Mouse (Mus musculus) CH12.LX (cell line): ENCODE results near the gene Ncf2. TPM values are rescaled to one million over a fixed set of nuclear protein-coding genes. Genes with fewer than 3 reads are reported as not detected.

Source experiments
- DNase-seq: peaks from one replicate; pipeline ENCODE4 v3.0.0-alpha.2; 2013; ENCODE audit errors: extremely low read depth
- H3K27ac ChIP-seq: 2 replicates; pipeline ENCODE4 v1.5.1; 2012; ENCODE audit warnings: low read depth, mild to moderate bottlenecking, control low read depth, moderate library complexity; ENCODE audit not compliant: insufficient read depth
- H3K27me3 ChIP-seq: replicated peaks from 2 replicates; pipeline ENCODE3; 2012; ENCODE audit warnings: inconsistent platforms
- H3K36me3 ChIP-seq, 2 experiments: replicated peaks in 1 of 2; 2 replicates each; pipeline versions ENCODE3 to v1.6.1; 2012; ENCODE audit warnings: inconsistent platforms in 1 of 2, low read length in 1 of 2, mild to moderate bottlenecking in 1 of 2, mixed read lengths in 1 of 2, moderate library complexity in 1 of 2; ENCODE audit not compliant: control insufficient read depth in 1 of 2, insufficient read depth in 1 of 2
- H3K4me1 ChIP-seq, 2 experiments: 2 replicates each; pipeline ENCODE4 v1.6.1; 2012; ENCODE audit warnings: inconsistent platforms in 1 of 2, moderate library complexity in 1 of 2; ENCODE audit not compliant: insufficient read depth in 2 of 2, control insufficient read depth in 1 of 2
- H3K4me2 ChIP-seq: 2 replicates; pipeline ENCODE4 v1.6.1; 2012; ENCODE audit warnings: low read depth, mild to moderate bottlenecking, control low read depth; ENCODE audit not compliant: poor library complexity, insufficient read depth, severe bottlenecking
- H3K4me3 ChIP-seq, 3 experiments: fragments of 150-350 bp in 1 of 3; sonication (generic) in 1 of 3; replicated peaks in 1 of 3; 2 replicates each; pipeline versions ENCODE3 to v1.5.1; 2011 to 2012; ENCODE audit warnings: low read depth in 2 of 3, low read length in 2 of 3, mild to moderate bottlenecking in 2 of 3, moderate library complexity in 2 of 3, control low read depth in 1 of 3, improper control_type of control experiment in 1 of 3, inconsistent platforms in 1 of 3, mixed read lengths in 1 of 3; ENCODE audit not compliant: poor library complexity in 1 of 3
- H3K79me2 ChIP-seq: replicated peaks from 2 replicates; pipeline ENCODE4 v1.6.1; 2012; ENCODE audit warnings: mild to moderate bottlenecking, moderate library complexity; ENCODE audit not compliant: control insufficient read depth, poor library complexity, insufficient read depth, severe bottlenecking; ENCODE audit errors: extremely low read depth
- H3K9ac ChIP-seq: 2 replicates; pipeline ENCODE4 v1.6.1; 2012; ENCODE audit warnings: low read depth, mild to moderate bottlenecking, control low read depth, moderate library complexity; ENCODE audit not compliant: insufficient read depth
- H3K9me3 ChIP-seq: replicated peaks from 2 replicates; pipeline ENCODE3; 2012; ENCODE audit warnings: low read length, inconsistent platforms, mixed read lengths
- BHLHE40 ChIP-seq: IDR thresholded peaks from 2 replicates; pipeline ENCODE4 v1.6.1; 2011; ENCODE audit warnings: mild to moderate bottlenecking, low read depth, low read length, improper control_type of control experiment
- ELF1 ChIP-seq: IDR thresholded peaks from 2 replicates; pipeline ENCODE4 v1.6.1; 2014; ENCODE audit warnings: low read depth, mild to moderate bottlenecking, inconsistent platforms, low read length, improper control_type of control experiment
- JUN ChIP-seq: IDR thresholded peaks from 2 replicates; pipeline ENCODE4 v1.6.1; 2011; ENCODE audit warnings: low read depth, mild to moderate bottlenecking, low read length, improper control_type of control experiment, moderate library complexity; ENCODE audit not compliant: insufficient read depth
- MAFK ChIP-seq: IDR thresholded peaks from 2 replicates; pipeline ENCODE4 v1.6.1; 2011; ENCODE audit warnings: low read length, improper control_type of control experiment; ENCODE audit not compliant: insufficient replicate concordance
- NRF1 ChIP-seq: IDR thresholded peaks from 2 replicates; pipeline ENCODE4 v1.6.1; 2014; ENCODE audit warnings: low read depth, mild to moderate bottlenecking, inconsistent platforms, low read length, improper control_type of control experiment, moderate library complexity
- RAD21 ChIP-seq: IDR thresholded peaks from 2 replicates; pipeline ENCODE4 v1.6.1; 2011; ENCODE audit warnings: low read depth, mild to moderate bottlenecking, low read length, improper control_type of control experiment, moderate library complexity
- TCF12 ChIP-seq: IDR thresholded peaks from 2 replicates; pipeline ENCODE4 v1.6.1; 2014; ENCODE audit warnings: low read depth, mild to moderate bottlenecking, inconsistent platforms, low read length, improper control_type of control experiment
- USF2 ChIP-seq: conservative IDR thresholded peaks from 2 replicates; pipeline ENCODE4 v1.6.1; 2011; ENCODE audit warnings: low read depth, low read length, improper control_type of control experiment
- dilution Hi-C: fragments of 300-500 bp; cut with MboI; formaldehyde crosslinking; loops from 2 replicates; pipeline ENCODE4 v1.14.3; 2020; ENCODE audit warnings: low sequenced_read_pairs; ENCODE audit not compliant: extremely low pct_unique_long_range_greater_than_20kb, extremely low pct_ligation_motif_present
- in situ Hi-C: fragments of 300-500 bp; cut with MboI; formaldehyde crosslinking; loops from 3 replicates; pipeline ENCODE4 v1.14.3; 2019; ENCODE audit warnings: low sequenced_read_pairs, low pct_ligation_motif_present, low pct_unique_long_range_greater_than_20kb, mixed read lengths
- polyA plus RNA-seq: library from polyadenylated mRNA; unstranded; fragments of >175 nt; gene quantifications from 2 replicates; pipeline ENCODE4 v1.2.1, GENCODE M21; 2012; ENCODE audit warnings: low read depth; ENCODE audit not compliant: insufficient read length
- total RNA-seq, 2 experiments: library from RNA; depleted of rRNA; stranded (reverse); fragments of 300-350 nt in 1 of 2; fragments of >200 nt in 1 of 2; gene quantifications; 2 replicates each; pipeline ENCODE4 v1.2.3; 2012 to 2014

Ncf2 gene
- total and polyA plus RNA-seq, 3 experiments = 82.6 to 89.9 (median 89.2) TPM

- Histone ChIP-seq H3K79me2 (no peaks in the 10 kb centered on the region), H3K9ac (no peak overlapping the region), H3K9me3 (no peaks in the 10 kb centered on the region), H3K27ac (no peak overlapping the region), H3K36me3 (no peaks in the 10 kb centered on the region), H3K27me3 (no peaks in the 10 kb centered on the region), H3K4me2 (no peak overlapping the region), H3K4me1 (peaks cover 0 to 6% of the 10 kb centered on the region in 2 experiments; a peak in 1 of 4 replicates), H3K4me3 (no peak overlapping the region)
- no peak for DNase-seq
- dilution Hi-C loops (no loop called here), in situ Hi-C loops (loop anchor here (10.0 to 25.0 kb wide), 2 partner anchors 114 to 596 kb away; partner anchors contain the start of gene Smg7)
- TF ChIP-seq JUN = no peak
Measured at GRCm38 (mm10) chr1:152791269-152791668, 8.7 kb upstream of the Ncf2 start.

- dilution Hi-C loops = no loop called here
- H3K9ac ChIP-seq = no peak overlapping the region
Measured at GRCm38 (mm10) chr1:152792736-152793494, 7.1 kb upstream of the Ncf2 start.

GRCm38 (mm10) chr1:152793495-152794130 lies 6.4 kb upstream of the Ncf2 start:
- Histone ChIP-seq H3K79me2 (no peaks in the 10 kb centered on the region), H3K36me3 (no peaks in the 10 kb centered on the region), H3K4me2 (no peak overlapping the region), H3K4me3 (no peak overlapping the region), H3K9me3 (no peaks in the 10 kb centered on the region), H3K4me1 (peaks cover 8 to 29% of the 10 kb centered on the region in 2 experiments; a peak in 3 of 4 replicates), H3K9ac (no peak overlapping the region), H3K27me3 (no peaks in the 10 kb centered on the region), H3K27ac (no peak overlapping the region)
- dilution Hi-C loops = no loop called here
- no peak for DNase-seq
- in situ Hi-C loops = loop anchor here (10.0 to 25.0 kb wide), 2 partner anchors 111 to 594 kb away; partner anchors contain the start of gene Smg7
- no peak for TF ChIP-seq NRF1
- no peak for TF ChIP-seq BHLHE40
- TF ChIP-seq RAD21 = no peak
- TF ChIP-seq MAFK = no peak

More at GRCm38 (mm10) chr1:152792736-152793494, 7.1 kb upstream of the Ncf2 start:
- no peak for TF ChIP-seq TCF12
- TF ChIP-seq JUN = no peak
- no peak for TF ChIP-seq USF2
- TF ChIP-seq ELF1 = no peak
- Histone ChIP-seq H3K4me3 (no peak overlapping the region), H3K27me3 (no peaks in the 10 kb centered on the region), H3K79me2 (no peaks in the 10 kb centered on the region), H3K36me3 (no peaks in the 10 kb centered on the region), H3K4me2 (no peak overlapping the region), H3K9me3 (no peaks in the 10 kb centered on the region), H3K27ac (no peak overlapping the region), H3K4me1 (peaks cover 6 to 22% of the 10 kb centered on the region in 2 experiments; a peak in 3 of 4 replicates)
- in situ Hi-C loops = loop anchor here (10.0 to 25.0 kb wide), 2 partner anchors 112 to 594 kb away; partner anchors contain the start of gene Smg7
- no peak for DNase-seq
